Mouse (Mus musculus): ENCODE results near the gene Grtp1.

GRCm38 (mm10) chr8:13208627-13209355, 8.4 kb upstream of the Grtp1 start:
- peak; percentile 37; the same call in 1 of the 2 replicates for TF ChIP-seq CTCF (IDR thresholded peaks at IDR 0.05; ENCODE audit: control insufficient read depth, insufficient read depth, low read length)
- TF ChIP-seq POLR2A (IDR thresholded peaks at IDR 0.05; ENCODE audit: borderline replicate concordance, control insufficient read depth, low read depth, low read length), result no peak

All from bone marrow, adult 2 months (tissue).